Mouse (Mus musculus) thymus, adult 2 months (tissue): Measurements from ENCODE around the gene Pcp4l1. TPM values are rescaled to one million over a fixed set of nuclear protein-coding genes. Genes with fewer than 3 reads are reported as not detected.
"Not testable (repeated sequence)": the region's sequence is repeated elsewhere in the genome, so short reads cannot be mapped to it uniquely, and the experiment has no call there.

ENCODE experiments used
- DNase-seq: peaks from one replicate; pipeline ENCODE4 v3.0.0; 2021
- H3K27ac ChIP-seq: fragments of 200-500 bp; 2 replicates; pipeline ENCODE4 v1.5.1; 2012; ENCODE audit warnings: low read length, control low read depth; ENCODE audit not compliant: control insufficient read depth, insufficient read depth
- H3K27me3 ChIP-seq: fragments of 200-500 bp; 2 replicates; pipeline ENCODE4 v1.6.1; 2012; ENCODE audit warnings: mild to moderate bottlenecking, low read length, moderate library complexity, mixed read lengths; ENCODE audit not compliant: control insufficient read depth, insufficient read depth
- H3K36me3 ChIP-seq: fragments of 200-500 bp; 2 replicates; pipeline ENCODE4 v1.6.1; 2012; ENCODE audit warnings: mild to moderate bottlenecking, low read length, moderate library complexity; ENCODE audit not compliant: control insufficient read depth, insufficient read depth
- H3K4me1 ChIP-seq: fragments of 200-500 bp; replicated peaks from 2 replicates; pipeline ENCODE4 v1.6.1; 2012; ENCODE audit warnings: low read length; ENCODE audit not compliant: control insufficient read depth, insufficient read depth
- H3K4me3 ChIP-seq: fragments of 200-500 bp; 2 replicates; pipeline ENCODE4 v1.5.1; 2012; ENCODE audit warnings: mild to moderate bottlenecking, low read length, control low read depth, moderate library complexity; ENCODE audit not compliant: control insufficient read depth, insufficient read depth
- CTCF ChIP-seq: fragments of 200-500 bp; IDR thresholded peaks from 2 replicates; pipeline ENCODE4 v1.5.1; 2012; ENCODE audit warnings: mild to moderate bottlenecking, control low read depth, low read length, moderate library complexity, borderline replicate concordance; ENCODE audit not compliant: control insufficient read depth, poor library complexity, insufficient read depth; ENCODE audit errors: extremely low read depth
- POLR2A ChIP-seq: fragments of 200-500 bp; IDR thresholded peaks from 2 replicates; pipeline ENCODE4 v1.6.1; 2012; ENCODE audit warnings: mild to moderate bottlenecking, low read length, control low read depth, moderate library complexity; ENCODE audit not compliant: control insufficient read depth, poor library complexity, insufficient read depth; ENCODE audit errors: extremely low read depth
- WGBS: fragments of 180-500 bp; shearing (Covaris S2); methylation state at CpG from one replicate; pipeline ENCODE4 v1.1.7; 2018; 5-methylcytosine and 5-hydroxymethylcytosine counted together
- polyA plus RNA-seq: library from polyadenylated mRNA; depleted of rRNA; stranded (reverse); fragments of >200 nt; gene quantifications from 2 replicates; pipeline ENCODE4 v1.2.3, GENCODE M21; 2012; rRNA removed

Gene Pcp4l1
- polyA plus RNA-seq, result 4.7 and 7.3 TPM in 2 replicates

- TF ChIP-seq CTCF (no peak), POLR2A (no peak)
- DNase-seq, result no peak
- WGBS, result 2% methylated on average over 33 of the region's 33 CpGs
- no peak within 1 kb of the TSS for H3K27ac ChIP-seq
- H3K36me3 ChIP-seq, result no peaks in the 10 kb centered on the region
- H3K27me3 ChIP-seq, result peaks cover 13% of the 10 kb centered on the region
- no peak within 1 kb of the TSS for H3K4me3 ChIP-seq
- no peaks in the 10 kb centered on the region for H3K4me1 ChIP-seq
Measured at GRCm38 (mm10) chr1:171195887-171196397, at the start of gene Pcp4l1. Pcp4l1 (minus strand) TSS chr1:171196268.

- Histone ChIP-seq H3K27ac (no peak overlapping the region), H3K36me3 (peaks cover 29% of the 10 kb centered on the region), H3K4me3 (no peak overlapping the region), H3K27me3 (no peaks in the 10 kb centered on the region), H3K4me1 (peaks cover 9% of the 10 kb centered on the region)
- TF ChIP-seq POLR2A, result no peak
- no peak for TF ChIP-seq CTCF
- no peak for DNase-seq
- 94% methylated on average over 8 of the region's 8 CpGs for WGBS
Measured at GRCm38 (mm10) chr1:171245353-171245752, 49.3 kb upstream of the Pcp4l1 start.

- not testable (repeated sequence) for DNase-seq, H3K27me3 ChIP-seq, H3K27ac ChIP-seq, H3K4me3 ChIP-seq, H3K4me1 ChIP-seq
- peaks cover 58% of the 10 kb centered on the region for H3K36me3 ChIP-seq
- WGBS, result 97% methylated on average over 12 of the region's 12 CpGs
Measured at GRCm38 (mm10) chr1:171241952-171242351, 45.9 kb upstream of the Pcp4l1 start.

- H3K36me3 ChIP-seq, result peaks cover 68% of the 10 kb centered on the region
- H3K4me3 ChIP-seq, result no peak overlapping the region
- TF ChIP-seq CTCF (no peak), POLR2A (no peak)
- no peaks in the 10 kb centered on the region for H3K4me1 ChIP-seq
- H3K27ac ChIP-seq, result no peak overlapping the region
- no peak for DNase-seq
- WGBS, result 97% methylated on average over 10 of the region's 10 CpGs
- H3K27me3 ChIP-seq, result no peaks in the 10 kb centered on the region
Measured at GRCm38 (mm10) chr1:171240911-171241310, 44.8 kb upstream of the Pcp4l1 start.

GRCm38 (mm10) chr1:171239992-171240744 lies 44.1 kb upstream of the Pcp4l1 start:
- Histone ChIP-seq H3K27ac (no peak overlapping the region), H3K27me3 (no peaks in the 10 kb centered on the region), H3K36me3 (peaks cover 74% of the 10 kb centered on the region), H3K4me1 (no peaks in the 10 kb centered on the region), H3K4me3 (no peak overlapping the region)
- no peak for DNase-seq
- WGBS, result 95% methylated on average over 15 of the region's 15 CpGs
- TF ChIP-seq POLR2A (no peak), CTCF (no peak)

- DNase-seq, result peak; percentile 51
- no peak overlapping the region for H3K27ac ChIP-seq
- H3K36me3 ChIP-seq, result peaks cover 76% of the 10 kb centered on the region
- H3K27me3 ChIP-seq, result no peaks in the 10 kb centered on the region
- H3K4me1 ChIP-seq, result 0 out of 2 replicates have a peak, but pooled peaks cover 2% of the 10 kb centered on the region
- 80% methylated on average over 14 of the region's 14 CpGs for WGBS
- TF ChIP-seq CTCF, result peak; percentile 71; the same call in 1 of the 2 replicates
- no peak for TF ChIP-seq POLR2A
- no peak overlapping the region for H3K4me3 ChIP-seq
Measured at GRCm38 (mm10) chr1:171238463-171238862, 42.4 kb upstream of the Pcp4l1 start.
